Mouse (Mus musculus): ENCODE measurements around the gene Rsph3b. TPM values are rescaled to one million over a fixed set of nuclear protein-coding genes. Genes with fewer than 3 reads are reported as not detected.
"Not testable (repeated sequence)": the region's sequence is repeated elsewhere in the genome, so short reads cannot be mapped to it uniquely, and the experiment has no call there.

The Rsph3b gene
- polyA plus RNA-seq, 1 experiment from 2014 or later: 57.9 TPM

- Histone ChIP-seq H3K4me2 (replicated peaks) (peak overlapping the region; percentile 52), H3K27ac (0 out of 2 replicates have a peak overlapping the region, but pooled peaks have one; percentile 59), H3K9ac (peak overlapping the region; percentile 60), H3K4me3 (replicated peaks; ENCODE audit: low read length) (peak overlapping the region; percentile 41)
- not testable (repeated sequence) for H3K36me3 ChIP-seq (replicated peaks; ENCODE audit: control insufficient read depth, insufficient read depth); H3K9me3 ChIP-seq (ENCODE audit: control insufficient read depth, low read length); H3K27me3 ChIP-seq (ENCODE audit: control insufficient read depth, insufficient read depth, low read length); ATAC-seq (ENCODE audit: low FRiP score); H3K4me1 ChIP-seq (replicated peaks; ENCODE audit: control insufficient read depth, insufficient read depth, low read length)
- DNase-seq (ENCODE audit: low spot score): peak; percentile 22
- 3% methylated on average over 12 of the region's 12 CpGs for WGBS
These were observed 11.9 kb upstream of the Rsph3b start for GRCm38 (mm10) chr17:6960349-6960748.

DNA sequence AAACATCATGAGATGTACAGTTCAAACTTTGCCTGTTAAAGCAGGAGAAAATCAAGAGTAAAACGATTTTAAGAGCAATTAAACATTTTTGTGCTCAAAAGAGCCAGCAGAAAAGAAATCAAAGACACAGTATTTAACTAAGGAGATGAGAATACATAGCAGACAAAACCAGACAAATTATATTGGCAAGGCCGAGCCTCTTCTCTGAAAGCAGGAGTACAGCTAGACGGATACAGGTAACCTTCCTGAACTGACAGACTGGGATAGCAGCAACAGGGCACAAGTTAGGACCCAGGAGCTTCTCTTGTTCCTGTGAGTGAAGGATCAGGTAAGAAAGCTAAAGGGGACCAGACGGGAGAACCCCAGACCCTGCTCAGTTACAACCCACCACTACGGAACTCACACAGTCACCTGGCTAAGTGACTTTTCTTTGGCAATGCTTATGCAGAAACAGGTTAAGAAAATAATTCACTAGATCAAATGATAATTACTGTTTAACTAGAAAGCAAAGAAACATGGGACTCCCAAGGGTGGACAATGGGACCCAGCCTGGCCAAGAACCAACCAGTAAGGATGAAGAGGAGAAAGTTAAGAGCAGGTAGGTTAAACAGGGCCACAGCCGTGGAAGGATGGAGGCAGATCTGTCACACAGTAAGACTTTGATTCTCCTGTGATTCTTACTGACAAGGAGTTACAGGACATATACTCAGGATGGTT lies 11.2 kb upstream of the Rsph3b start:
- not testable (repeated sequence) for H3K4me1 ChIP-seq (replicated peaks; ENCODE audit: control insufficient read depth, insufficient read depth, low read length); H3K9me3 ChIP-seq (ENCODE audit: control insufficient read depth, low read length); H3K27me3 ChIP-seq (ENCODE audit: control insufficient read depth, insufficient read depth, low read length); ATAC-seq (ENCODE audit: low FRiP score); H3K27ac ChIP-seq; H3K36me3 ChIP-seq (replicated peaks; ENCODE audit: control insufficient read depth, insufficient read depth); DNase-seq (ENCODE audit: low spot score)
- H3K4me3 ChIP-seq (replicated peaks; ENCODE audit: low read length): peak overlapping the region; percentile 41
- peak overlapping the region; percentile 60; the same call in 1 of the 2 replicates for H3K9ac ChIP-seq
- H3K4me2 ChIP-seq (replicated peaks): peak overlapping the region; percentile 52
- 79% methylated on average over 3 of the region's 6 CpGs for WGBS

GRCm38 (mm10) chr17:6958881-6959280 lies 10.4 kb upstream of the Rsph3b start:
- H3K27me3 ChIP-seq (ENCODE audit: control insufficient read depth, insufficient read depth, low read length); H3K27ac ChIP-seq; H3K4me3 ChIP-seq (replicated peaks; ENCODE audit: low read length); H3K9ac ChIP-seq; DNase-seq (ENCODE audit: low spot score); H3K4me1 ChIP-seq (replicated peaks; ENCODE audit: control insufficient read depth, insufficient read depth, low read length); H3K4me2 ChIP-seq (replicated peaks); H3K36me3 ChIP-seq (replicated peaks; ENCODE audit: control insufficient read depth, insufficient read depth); ATAC-seq (ENCODE audit: low FRiP score); H3K9me3 ChIP-seq (ENCODE audit: control insufficient read depth, low read length): not testable (repeated sequence)
- WGBS: 83% methylated on average over 5 of the region's 8 CpGs

- DNase-seq (ENCODE audit: low spot score): peak; percentile 26
- not testable (repeated sequence) for H3K27me3 ChIP-seq (ENCODE audit: control insufficient read depth, insufficient read depth, low read length); H3K36me3 ChIP-seq (replicated peaks; ENCODE audit: control insufficient read depth, insufficient read depth); H3K4me1 ChIP-seq (replicated peaks; ENCODE audit: control insufficient read depth, insufficient read depth, low read length); H3K9me3 ChIP-seq (ENCODE audit: control insufficient read depth, low read length)
- Histone ChIP-seq H3K9ac (peak overlapping the region; percentile 68), H3K4me3 (replicated peaks; ENCODE audit: low read length) (peak overlapping the region; percentile 51), H3K27ac (peak overlapping the region; percentile 87), H3K4me2 (replicated peaks) (peak overlapping the region; percentile 72)
- WGBS: 15% methylated on average over 9 of the region's 9 CpGs
- ATAC-seq (ENCODE audit: low FRiP score): 0 out of 2 replicates have a peak, but pooled peaks have one; percentile 28
These were observed 317 bp upstream of the Rsph3b start for GRCm38 (mm10) chr17:6948769-6949228.

GRCm38 (mm10) chr17:6947637-6947983 lies 872 bp downstream of the Rsph3b start:
- H3K36me3 ChIP-seq (replicated peaks; ENCODE audit: control insufficient read depth, insufficient read depth); H3K4me1 ChIP-seq (replicated peaks; ENCODE audit: control insufficient read depth, insufficient read depth, low read length); H3K27me3 ChIP-seq (ENCODE audit: control insufficient read depth, insufficient read depth, low read length); H3K9me3 ChIP-seq (ENCODE audit: control insufficient read depth, low read length); DNase-seq (ENCODE audit: low spot score); H3K27ac ChIP-seq: not testable (repeated sequence)
- H3K4me2 ChIP-seq (replicated peaks): peak overlapping the region; percentile 72
- H3K4me3 ChIP-seq (replicated peaks; ENCODE audit: low read length): peak overlapping the region; percentile 51
- WGBS: no CpG with 5 or more reads among the region's 8 CpGs
- ATAC-seq (ENCODE audit: low FRiP score): peak; percentile 53
- peak overlapping the region; percentile 68; the same call in 1 of the 2 replicates for H3K9ac ChIP-seq

DNA sequence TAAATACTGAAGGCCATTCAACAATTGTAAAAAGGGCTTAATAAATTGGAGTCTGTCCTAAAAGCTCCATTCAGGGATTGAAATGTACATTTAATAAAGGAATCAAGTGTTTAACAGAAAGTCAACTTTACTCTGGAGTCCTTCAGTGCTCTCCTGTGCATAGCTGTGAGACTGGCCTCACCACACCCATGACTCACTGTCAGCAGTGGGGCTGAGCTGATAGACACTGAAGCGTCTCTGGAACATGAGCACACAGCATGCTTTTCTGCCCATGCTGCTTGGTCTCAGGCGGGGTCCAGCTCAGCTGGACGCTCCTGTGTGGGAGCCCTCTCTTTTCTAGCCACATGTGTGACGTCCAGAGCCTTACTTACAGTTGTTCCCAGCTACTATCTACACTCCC lies 5.9 kb downstream of the Rsph3b start:
- H3K27me3 ChIP-seq (ENCODE audit: control insufficient read depth, insufficient read depth, low read length); H3K36me3 ChIP-seq (replicated peaks; ENCODE audit: control insufficient read depth, insufficient read depth); DNase-seq (ENCODE audit: low spot score); H3K9me3 ChIP-seq (ENCODE audit: control insufficient read depth, low read length); H3K4me3 ChIP-seq (replicated peaks; ENCODE audit: low read length); ATAC-seq (ENCODE audit: low FRiP score); H3K27ac ChIP-seq; H3K4me1 ChIP-seq (replicated peaks; ENCODE audit: control insufficient read depth, insufficient read depth, low read length); H3K9ac ChIP-seq; H3K4me2 ChIP-seq (replicated peaks): not testable (repeated sequence)
- WGBS: no CpG with 5 or more reads among the region's 4 CpGs

DNA sequence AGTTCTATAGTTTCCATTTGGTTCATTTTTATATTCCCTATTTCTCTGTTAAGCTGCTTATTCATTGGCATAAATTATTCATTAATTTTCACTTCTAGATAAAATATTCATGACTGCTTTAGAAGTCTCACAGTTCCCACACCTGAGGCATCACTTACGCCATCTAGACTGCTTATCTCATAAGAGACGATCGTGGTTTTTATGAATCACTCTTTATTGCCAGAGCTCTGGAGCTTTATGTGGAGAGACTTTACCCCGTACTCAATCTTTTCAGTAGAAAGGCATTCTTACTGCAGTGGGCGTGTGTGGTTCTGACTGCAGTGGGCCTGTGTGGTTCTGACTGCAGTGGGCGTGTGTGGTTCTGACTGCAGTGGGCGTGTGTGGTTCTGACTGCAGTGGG lies 16.9 kb downstream of the Rsph3b start:
- not testable (repeated sequence) for ATAC-seq (ENCODE audit: low FRiP score); H3K9me3 ChIP-seq (ENCODE audit: control insufficient read depth, low read length); H3K36me3 ChIP-seq (replicated peaks; ENCODE audit: control insufficient read depth, insufficient read depth); H3K4me2 ChIP-seq (replicated peaks); H3K9ac ChIP-seq; H3K27me3 ChIP-seq (ENCODE audit: control insufficient read depth, insufficient read depth, low read length); H3K4me3 ChIP-seq (replicated peaks; ENCODE audit: low read length); H3K4me1 ChIP-seq (replicated peaks; ENCODE audit: control insufficient read depth, insufficient read depth, low read length); H3K27ac ChIP-seq; DNase-seq (ENCODE audit: low spot score)
- 88% methylated on average over 5 of the region's 7 CpGs for whole genome bisulfite sequencing

- not testable (repeated sequence) for H3K27ac ChIP-seq; ATAC-seq (ENCODE audit: low FRiP score); H3K9me3 ChIP-seq (ENCODE audit: control insufficient read depth, low read length); H3K4me3 ChIP-seq (replicated peaks; ENCODE audit: low read length); H3K4me1 ChIP-seq (replicated peaks; ENCODE audit: control insufficient read depth, insufficient read depth, low read length); DNase-seq (ENCODE audit: low spot score); H3K36me3 ChIP-seq (replicated peaks; ENCODE audit: control insufficient read depth, insufficient read depth); H3K27me3 ChIP-seq (ENCODE audit: control insufficient read depth, insufficient read depth, low read length); H3K4me2 ChIP-seq (replicated peaks); H3K9ac ChIP-seq
- WGBS: 91% methylated on average over 7 of the region's 7 CpGs
These were observed 28.1 kb downstream of the Rsph3b start for GRCm38 (mm10) chr17:6920351-6920894.

DNA sequence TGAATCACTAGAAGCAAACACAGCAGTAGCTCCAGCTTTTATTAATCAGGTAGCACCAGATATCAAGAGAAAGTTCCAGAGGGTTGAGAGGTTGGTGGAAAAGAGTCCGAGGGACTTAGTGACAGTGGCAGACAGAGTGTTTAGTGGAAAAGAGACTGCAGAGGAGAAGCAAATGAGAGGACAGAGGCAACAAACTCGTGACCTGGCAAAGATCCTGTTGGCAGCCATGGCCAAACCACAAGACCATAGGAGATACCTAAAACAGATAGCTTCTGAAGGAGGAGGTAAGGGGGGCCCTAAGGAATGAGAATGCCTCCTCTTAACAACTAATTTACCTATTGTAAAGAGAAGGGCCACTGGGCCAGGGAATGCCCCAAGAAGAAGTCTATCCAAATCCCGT lies 29.1 kb downstream of the Rsph3b start:
- H3K27me3 ChIP-seq (ENCODE audit: control insufficient read depth, insufficient read depth, low read length); H3K4me1 ChIP-seq (replicated peaks; ENCODE audit: control insufficient read depth, insufficient read depth, low read length); DNase-seq (ENCODE audit: low spot score); H3K27ac ChIP-seq; ATAC-seq (ENCODE audit: low FRiP score); H3K36me3 ChIP-seq (replicated peaks; ENCODE audit: control insufficient read depth, insufficient read depth); H3K4me2 ChIP-seq (replicated peaks); H3K4me3 ChIP-seq (replicated peaks; ENCODE audit: low read length); H3K9me3 ChIP-seq (ENCODE audit: control insufficient read depth, low read length); H3K9ac ChIP-seq: not testable (repeated sequence)
- 88% methylated on average over 3 of the region's 3 CpGs for WGBS

Data from hindbrain, embryonic 14.5 days (tissue).